16 mouse cellular contexts compared by ENCODE assay signal in the genomic region with DNA sequence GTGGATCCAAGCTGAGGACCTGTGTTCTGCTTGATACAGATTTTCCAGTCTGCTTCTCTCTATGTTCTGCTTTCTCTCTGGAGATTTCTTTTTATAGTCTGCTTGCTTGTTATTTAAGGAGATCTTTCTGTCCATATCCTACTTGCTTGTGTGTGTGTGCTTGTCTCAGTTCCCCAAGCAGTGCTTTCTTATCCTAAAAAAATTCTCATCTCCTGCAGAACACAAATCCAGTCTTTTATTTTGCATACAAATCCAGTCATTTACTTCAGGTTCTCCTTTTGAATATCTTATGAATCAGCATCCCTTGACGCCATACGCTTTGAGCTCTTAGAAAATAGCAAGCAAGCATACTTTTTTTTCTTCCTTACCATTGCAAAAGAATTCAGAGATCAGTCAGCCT.
"Had no signal": no experiment of that assay in that cellular context is flagged by ENCODE, and none has a peak within 500 bp of the region (broad histone marks: within the 10 kb centered on the region; RNA-seq: fewer than 3 reads in every experiment).

No protein-coding gene starts in this region.

- H3K36me3 ChIP-seq: neural tube, embryonic 13.5 days; neural tube, embryonic 15.5 days; stomach, embryonic 15.5 days had no signal

- H3K9ac ChIP-seq: neural tube, embryonic 13.5 days; neural tube, embryonic 15.5 days; stomach, embryonic 15.5 days had no signal

- H3K4me2 ChIP-seq: neural tube, embryonic 13.5 days; neural tube, embryonic 15.5 days; stomach, embryonic 15.5 days had no signal

- H3K9me3 ChIP-seq: neural tube, embryonic 13.5 days; neural tube, embryonic 15.5 days; stomach, embryonic 15.5 days had no signal

- H3K4me3 ChIP-seq: neural tube, embryonic 13.5 days; neural tube, embryonic 15.5 days; stomach, embryonic 15.5 days had no signal

- DNase-seq: retina, postnatal 1 day; right cerebral cortex, adult 18-20 months; right cerebral cortex, postnatal 14 days; right cerebral cortex, postnatal 25 days; right cerebral cortex, postnatal 4 days; spleen, adult 18-20 months; thymus, adult 18-20 months; thymus, adult 2 months; thymus, postnatal 14 days; thymus, postnatal 25 days; thymus, postnatal 36 days; thymus, postnatal 4 days had no signal

- H3K27me3 ChIP-seq: neural tube, embryonic 13.5 days; neural tube, embryonic 15.5 days; stomach, embryonic 15.5 days had no signal

- H3K4me1 ChIP-seq: neural tube, embryonic 13.5 days; neural tube, embryonic 15.5 days; stomach, embryonic 15.5 days had no signal

- H3K27ac ChIP-seq: neural tube, embryonic 13.5 days; neural tube, embryonic 15.5 days; stomach, embryonic 15.5 days; stomach, postnatal 0 days had no signal
